Mouse (Mus musculus): ENCODE measurements around the gene Zfp810. TPM values are rescaled to one million over a fixed set of nuclear protein-coding genes. Genes with fewer than 3 reads are reported as not detected.

Gene Zfp810
- total and polyA plus RNA-seq, 2 experiments from 2014 or later, result 24.2 to 41.4 TPM

DNA sequence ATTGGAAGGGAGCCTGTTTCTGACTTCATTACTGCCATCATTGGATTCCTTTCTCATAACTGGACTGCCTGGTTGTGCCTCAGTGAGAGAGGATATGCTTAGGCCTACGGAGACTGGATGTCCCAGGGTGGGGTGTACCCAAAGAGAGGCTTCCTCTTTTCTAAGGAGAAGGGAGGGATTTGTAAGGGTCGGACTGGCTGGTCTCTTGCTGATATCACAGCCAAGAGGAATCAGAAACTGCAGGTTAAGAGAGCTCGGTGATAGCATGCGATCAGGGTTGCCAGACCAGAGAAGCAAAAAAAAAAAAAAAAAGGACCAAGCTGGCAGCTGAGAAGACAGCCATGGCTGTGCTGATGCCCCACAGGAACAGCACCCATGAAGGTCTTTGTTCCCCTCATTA lies 50.9 kb downstream of the Zfp810 start:
- peaks cover 14% of the 10 kb centered on the region for H3K36me3 ChIP-seq (ENCODE audit: insufficient read depth, low read length)
- no peak overlapping the region for H3K9ac ChIP-seq (replicated peaks; ENCODE audit: low read length)
- DNase-seq (ENCODE audit: low spot score) (no peak), ATAC-seq (no peak)
- no peaks in the 10 kb centered on the region for H3K27me3 ChIP-seq (ENCODE audit: insufficient read depth, low read length)
- H3K9me3 ChIP-seq (ENCODE audit: low read length), result peaks cover 4% of the 10 kb centered on the region; the same call in 1 of the 2 replicates
- H3K4me3 ChIP-seq (ENCODE audit: low read length), result no peak overlapping the region
- H3K27ac ChIP-seq, result no peak overlapping the region
- no peak for TF ChIP-seq CTCF (IDR thresholded peaks at IDR 0.05; ENCODE audit: low read depth)
- H3K4me1 ChIP-seq (ENCODE audit: insufficient read depth, low read length), result no peaks in the 10 kb centered on the region
- H3K4me2 ChIP-seq (ENCODE audit: low read depth, low read length), result no peak overlapping the region
- 93% methylated on average over 4 of the region's 4 CpGs for WGBS

DNA sequence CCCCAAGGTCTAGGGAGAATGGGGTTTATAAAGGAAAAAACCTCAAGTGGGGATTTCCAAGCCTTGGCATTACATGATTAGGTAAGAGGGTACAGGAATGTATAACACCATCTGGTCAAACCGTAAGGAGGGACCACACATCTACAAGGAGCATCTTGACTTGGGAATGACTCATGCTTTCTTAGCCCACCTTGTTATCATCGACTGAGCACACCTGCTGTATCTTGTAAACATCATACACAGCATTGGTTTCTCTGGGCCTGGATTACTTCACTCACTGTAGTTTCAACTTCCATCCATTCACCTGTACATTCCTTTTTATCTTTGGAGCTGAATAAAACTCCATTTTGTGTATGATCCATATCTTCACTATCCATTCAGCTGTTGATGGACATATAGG lies 63.2 kb downstream of the Zfp810 start:
- peaks cover 31% of the 10 kb centered on the region for H3K36me3 ChIP-seq (ENCODE audit: insufficient read depth, low read length)
- H3K27me3 ChIP-seq (ENCODE audit: insufficient read depth, low read length), result no peaks in the 10 kb centered on the region
- 87% methylated on average over 2 of the region's 2 CpGs for WGBS
- no peak for TF ChIP-seq CTCF (IDR thresholded peaks at IDR 0.05; ENCODE audit: low read depth)
- H3K4me3 ChIP-seq (ENCODE audit: low read length), result no peak overlapping the region
- ATAC-seq, result no peak
- no peak overlapping the region for H3K27ac ChIP-seq
- H3K4me1 ChIP-seq (ENCODE audit: insufficient read depth, low read length), result no peaks in the 10 kb centered on the region
- peaks cover 22% of the 10 kb centered on the region; the same call in 1 of the 2 replicates for H3K9me3 ChIP-seq (ENCODE audit: low read length)
- no peak overlapping the region for H3K9ac ChIP-seq (replicated peaks; ENCODE audit: low read length)
- DNase-seq (ENCODE audit: low spot score), result no peak
- no peak overlapping the region for H3K4me2 ChIP-seq (ENCODE audit: low read depth, low read length)

DNA sequence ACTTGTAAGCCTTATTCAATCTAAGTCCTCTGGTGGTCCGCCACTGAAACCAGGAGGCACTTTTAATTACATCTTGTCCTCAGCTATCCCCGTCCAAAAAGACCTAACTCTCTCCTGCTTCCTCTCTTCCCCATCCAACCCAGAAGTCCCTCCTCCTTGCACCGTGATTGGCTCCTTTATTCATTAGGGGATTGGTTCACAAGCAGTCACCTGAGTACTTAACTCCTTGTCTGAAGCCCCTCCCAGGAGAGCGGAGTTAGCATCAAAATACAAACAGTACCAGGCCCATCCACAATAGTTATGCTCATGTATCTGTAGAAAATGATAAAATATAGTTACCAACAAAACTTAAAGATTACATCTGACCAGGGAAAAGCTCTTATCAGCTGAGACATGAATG lies 67.4 kb downstream of the Zfp810 start:
- Histone ChIP-seq H3K27me3 (ENCODE audit: insufficient read depth, low read length) (no peaks in the 10 kb centered on the region), H3K36me3 (ENCODE audit: insufficient read depth, low read length) (peaks cover 36% of the 10 kb centered on the region), H3K9ac (replicated peaks; ENCODE audit: low read length) (no peak overlapping the region), H3K9me3 (ENCODE audit: low read length) (0 out of 2 replicates have a peak, but pooled peaks cover 14% of the 10 kb centered on the region), H3K4me1 (ENCODE audit: insufficient read depth, low read length) (no peaks in the 10 kb centered on the region), H3K4me2 (ENCODE audit: low read depth, low read length) (no peak overlapping the region), H3K4me3 (ENCODE audit: low read length) (no peak overlapping the region), H3K27ac (no peak overlapping the region)
- ATAC-seq (no peak), DNase-seq (ENCODE audit: low spot score) (no peak)
- 91% methylated on average over 4 of the region's 4 CpGs for WGBS
- TF ChIP-seq CTCF (IDR thresholded peaks at IDR 0.05; ENCODE audit: low read depth), result no peak

DNA sequence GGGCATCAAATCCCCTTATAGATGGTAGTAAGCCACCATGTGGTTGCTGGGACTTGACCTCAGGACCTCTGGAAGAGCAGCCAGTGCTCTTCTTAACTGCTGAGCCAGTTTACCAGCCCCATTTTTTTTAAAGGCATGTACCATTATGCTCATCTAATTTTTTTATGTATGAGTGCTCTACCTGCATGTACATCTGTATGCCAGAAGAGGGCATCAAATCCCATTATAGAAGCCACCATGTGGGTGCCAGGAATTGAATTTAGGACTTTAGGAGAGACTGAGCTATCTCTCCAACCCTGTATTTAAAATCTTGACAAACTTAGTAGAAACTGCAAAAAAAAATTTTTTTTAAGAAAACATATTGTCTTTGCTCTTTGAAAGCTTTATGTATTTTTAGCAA lies 76.9 kb downstream of the Zfp810 start:
- H3K4me1 ChIP-seq (ENCODE audit: insufficient read depth, low read length), result no peaks in the 10 kb centered on the region
- H3K36me3 ChIP-seq (ENCODE audit: insufficient read depth, low read length), result no peaks in the 10 kb centered on the region
- TF ChIP-seq CTCF (IDR thresholded peaks at IDR 0.05; ENCODE audit: low read depth), result peak; percentile 40
- H3K27me3 ChIP-seq (ENCODE audit: insufficient read depth, low read length), result no peaks in the 10 kb centered on the region
- no peak overlapping the region for H3K4me2 ChIP-seq (ENCODE audit: low read depth, low read length)
- no peak overlapping the region for H3K4me3 ChIP-seq (ENCODE audit: low read length)
- no peaks in the 10 kb centered on the region for H3K9me3 ChIP-seq (ENCODE audit: low read length)
- no peak overlapping the region for H3K9ac ChIP-seq (replicated peaks; ENCODE audit: low read length)
- H3K27ac ChIP-seq, result no peak overlapping the region
- DNase-seq (ENCODE audit: low spot score) (peak; percentile 12), ATAC-seq (no peak)

DNA sequence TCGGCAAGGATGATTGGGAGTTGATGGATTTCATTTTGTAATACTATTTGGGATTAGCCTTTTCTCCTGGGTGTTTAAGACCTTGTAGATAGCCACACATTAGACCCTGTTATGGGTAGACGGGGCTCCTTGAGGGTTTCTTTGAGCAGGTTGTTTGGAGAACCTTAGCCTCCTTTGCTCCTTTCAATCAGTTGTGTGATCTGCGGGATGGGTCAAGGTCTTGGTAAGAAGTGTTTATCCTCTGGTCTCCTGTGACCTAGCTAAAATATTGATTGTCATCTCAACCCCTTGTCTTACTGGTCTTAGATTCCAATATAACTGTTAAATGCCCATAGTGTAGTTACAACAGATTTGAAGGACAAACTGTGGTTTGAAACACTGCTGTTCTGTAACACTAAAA lies 77.4 kb downstream of the Zfp810 start:
- no peaks in the 10 kb centered on the region for H3K27me3 ChIP-seq (ENCODE audit: insufficient read depth, low read length)
- DNase-seq (ENCODE audit: low spot score), result no peak

DNA sequence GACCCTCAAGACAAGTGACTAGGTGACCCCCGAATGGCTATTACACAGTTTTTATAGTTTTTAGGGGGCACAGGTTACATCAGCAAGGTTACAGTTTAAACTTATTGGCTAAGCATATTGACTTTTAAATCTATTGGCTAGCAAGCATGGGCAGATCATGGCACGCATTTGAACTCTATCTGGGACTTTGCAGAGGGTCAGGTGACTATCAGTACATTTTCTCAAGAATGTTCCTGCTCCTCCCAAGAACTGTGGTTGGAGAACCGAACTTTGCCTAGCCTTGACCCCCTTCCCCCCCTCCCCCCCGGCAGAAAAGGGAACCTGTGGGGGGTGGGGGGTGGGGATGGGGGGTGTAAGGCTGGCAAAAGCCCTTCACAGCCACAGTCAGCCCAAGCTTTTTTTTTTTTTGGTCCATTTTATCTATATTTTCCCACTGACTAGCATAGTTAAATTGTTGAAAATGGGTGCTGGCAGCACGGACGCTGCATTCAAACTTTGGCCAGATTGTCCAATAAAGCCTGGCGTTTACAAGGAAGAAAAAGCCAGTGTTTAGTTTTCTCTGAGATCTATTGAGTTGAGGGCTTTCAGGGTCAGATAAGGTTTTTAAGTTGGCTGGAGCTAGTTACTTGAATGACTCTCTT lies 77.9 kb downstream of the Zfp810 start:
- Histone ChIP-seq H3K4me1 (ENCODE audit: insufficient read depth, low read length) (no peaks in the 10 kb centered on the region), H3K4me3 (ENCODE audit: low read length) (no peak overlapping the region), H3K9ac (replicated peaks; ENCODE audit: low read length) (no peak overlapping the region), H3K27me3 (ENCODE audit: insufficient read depth, low read length) (no peaks in the 10 kb centered on the region), H3K36me3 (ENCODE audit: insufficient read depth, low read length) (no peaks in the 10 kb centered on the region), H3K4me2 (ENCODE audit: low read depth, low read length) (no peak overlapping the region), H3K27ac (no peak overlapping the region), H3K9me3 (ENCODE audit: low read length) (no peaks in the 10 kb centered on the region)
- no peak for DNase-seq (ENCODE audit: low spot score)
- WGBS, result 92% methylated on average over 7 of the region's 7 CpGs
- TF ChIP-seq CTCF (IDR thresholded peaks at IDR 0.05; ENCODE audit: low read depth), result no peak
- no peak for ATAC-seq

More for the DNA sequence above, 77.4 kb downstream of the Zfp810 start:
- Histone ChIP-seq H3K4me3 (ENCODE audit: low read length) (no peak overlapping the region), H3K36me3 (ENCODE audit: insufficient read depth, low read length) (no peaks in the 10 kb centered on the region), H3K27ac (no peak overlapping the region), H3K9ac (replicated peaks; ENCODE audit: low read length) (no peak overlapping the region), H3K9me3 (ENCODE audit: low read length) (no peaks in the 10 kb centered on the region), H3K4me1 (ENCODE audit: insufficient read depth, low read length) (no peaks in the 10 kb centered on the region), H3K4me2 (ENCODE audit: low read depth, low read length) (no peak overlapping the region)
- no peak for ATAC-seq
- no peak for TF ChIP-seq CTCF (IDR thresholded peaks at IDR 0.05; ENCODE audit: low read depth)
- WGBS, result 93% methylated on average over 3 of the region's 3 CpGs

DNA sequence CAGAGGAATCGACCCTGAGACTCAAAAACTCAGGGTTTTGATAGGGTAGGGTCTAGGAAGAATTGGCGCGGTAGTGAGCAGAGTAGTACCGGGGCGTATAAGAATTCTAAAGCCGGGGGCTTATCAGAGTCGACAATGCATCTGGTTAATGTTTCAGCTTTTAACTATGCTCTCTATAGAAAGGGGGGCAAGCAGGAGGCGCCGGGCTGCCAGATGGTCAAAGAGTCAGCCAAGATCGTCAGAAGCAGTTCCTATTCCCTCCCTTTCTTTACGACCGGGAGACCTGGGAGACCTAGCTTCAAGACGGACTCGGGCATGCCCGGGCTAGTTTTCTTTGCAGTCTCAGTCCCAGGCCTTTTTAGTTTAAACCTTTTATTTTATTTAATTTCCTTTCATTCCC lies 80.6 kb downstream of the Zfp810 start:
- Histone ChIP-seq H3K4me1 (ENCODE audit: insufficient read depth, low read length) (no peaks in the 10 kb centered on the region), H3K4me3 (ENCODE audit: low read length) (no peak overlapping the region), H3K9ac (replicated peaks; ENCODE audit: low read length) (no peak overlapping the region), H3K36me3 (ENCODE audit: insufficient read depth, low read length) (no peaks in the 10 kb centered on the region), H3K4me2 (ENCODE audit: low read depth, low read length) (no peak overlapping the region), H3K27me3 (ENCODE audit: insufficient read depth, low read length) (no peaks in the 10 kb centered on the region), H3K27ac (no peak overlapping the region), H3K9me3 (ENCODE audit: low read length) (no peaks in the 10 kb centered on the region)
- ATAC-seq (no peak), DNase-seq (ENCODE audit: low spot score) (no peak)
- no peak for TF ChIP-seq CTCF (IDR thresholded peaks at IDR 0.05; ENCODE audit: low read depth)
- 71% methylated on average over 15 of the region's 15 CpGs for WGBS

Other genes starting within 250 kb of the Zfp810 start
- not detected in 2 replicates for gene Gm49318, start 236.4 kb downstream of the Zfp810 start, total RNA-seq (2014; rRNA removed)
- not detected in 2 replicates for gene Gm49318, start 236.4 kb downstream of the Zfp810 start, polyA plus RNA-seq (2015; fragmentation: Nextera tagmentation; extraction: Ambion mirVana)
- gene Zfp653, start 236.3 kb downstream of the Zfp810 start, total RNA-seq (2014; rRNA removed), result 28.8 and 30.0 TPM in 2 replicates
- gene Zfp653, start 236.3 kb downstream of the Zfp810 start, polyA plus RNA-seq (2015; fragmentation: Nextera tagmentation; extraction: Ambion mirVana), result 12.8 and 13.2 TPM in 2 replicates
- gene Ecsit, start 222.2 kb downstream of the Zfp810 start, total RNA-seq (2014; rRNA removed), result 59.9 and 68.8 TPM in 2 replicates
- 51.0 and 56.0 TPM in 2 replicates for gene Ecsit, start 222.2 kb downstream of the Zfp810 start, polyA plus RNA-seq (2015; fragmentation: Nextera tagmentation; extraction: Ambion mirVana)
- gene Cnn1, start 208.4 kb downstream of the Zfp810 start, total RNA-seq (2014; rRNA removed), result 0.40 and 0.52 TPM in 2 replicates
- 0.66 and 1.1 TPM in 2 replicates for gene Cnn1, start 208.4 kb downstream of the Zfp810 start, polyA plus RNA-seq (2015; fragmentation: Nextera tagmentation; extraction: Ambion mirVana)
- gene Elof1, start 190.5 kb downstream of the Zfp810 start, total RNA-seq (2014; rRNA removed), result 142 and 165 TPM in 2 replicates
- gene Elof1, start 190.5 kb downstream of the Zfp810 start, polyA plus RNA-seq (2015; fragmentation: Nextera tagmentation; extraction: Ambion mirVana), result 171 and 178 TPM in 2 replicates
- 0.18 and 1.8 TPM in 2 replicates for gene Acp5, start 171.9 kb downstream of the Zfp810 start, total RNA-seq (2014; rRNA removed)
- 0.63 and 1.2 TPM in 2 replicates for gene Acp5, start 171.9 kb downstream of the Zfp810 start, polyA plus RNA-seq (2015; fragmentation: Nextera tagmentation; extraction: Ambion mirVana)
- 20.5 and 37.1 TPM in 2 replicates for gene Pigyl, start 150.8 kb downstream of the Zfp810 start, total RNA-seq (2014; rRNA removed)
- gene Pigyl, start 150.8 kb downstream of the Zfp810 start, polyA plus RNA-seq (2015; fragmentation: Nextera tagmentation; extraction: Ambion mirVana), result 109 and 111 TPM in 2 replicates
- 0.26 TPM in 1 of 2 replicates, not detected in the other for gene Zfp872, start 119.6 kb downstream of the Zfp810 start, total RNA-seq (2014; rRNA removed)
- gene Zfp872, start 119.6 kb downstream of the Zfp810 start, polyA plus RNA-seq (2015; fragmentation: Nextera tagmentation; extraction: Ambion mirVana), result 0.24 and 0.33 TPM in 2 replicates
- 5.3 and 6.4 TPM in 2 replicates for gene Zfp809, start 81.9 kb downstream of the Zfp810 start, total RNA-seq (2014; rRNA removed)
- 6.1 and 8.4 TPM in 2 replicates for gene Zfp809, start 81.9 kb downstream of the Zfp810 start, polyA plus RNA-seq (2015; fragmentation: Nextera tagmentation; extraction: Ambion mirVana)
- 3.0 and 5.5 TPM in 2 replicates for gene Zfp599, start 47.8 kb downstream of the Zfp810 start, total RNA-seq (2014; rRNA removed)
- gene Zfp599, start 47.8 kb downstream of the Zfp810 start, polyA plus RNA-seq (2015; fragmentation: Nextera tagmentation; extraction: Ambion mirVana), result 4.8 and 5.2 TPM in 2 replicates
- gene Anln, start 81.5 kb upstream of the Zfp810 start, total RNA-seq (2014; rRNA removed), result 6.3 and 6.8 TPM in 2 replicates
- 2.7 and 3.3 TPM in 2 replicates for gene Anln, start 81.5 kb upstream of the Zfp810 start, polyA plus RNA-seq (2015; fragmentation: Nextera tagmentation; extraction: Ambion mirVana)
- 13.8 and 15.5 TPM in 2 replicates for gene 9530077C05Rik, start 103.9 kb upstream of the Zfp810 start, total RNA-seq (2014; rRNA removed)
- gene 9530077C05Rik, start 103.9 kb upstream of the Zfp810 start, polyA plus RNA-seq (2015; fragmentation: Nextera tagmentation; extraction: Ambion mirVana), result 15.0 and 16.8 TPM in 2 replicates
- not detected in 2 replicates for gene Gm17545, start 146.6 kb upstream of the Zfp810 start, total RNA-seq (2014; rRNA removed)
- gene Gm17545, start 146.6 kb upstream of the Zfp810 start, polyA plus RNA-seq (2015; fragmentation: Nextera tagmentation; extraction: Ambion mirVana), result not detected in 2 replicates
- gene Rp9, start 162.1 kb upstream of the Zfp810 start, total RNA-seq (2014; rRNA removed), result 63.2 and 72.3 TPM in 2 replicates
- gene Rp9, start 162.1 kb upstream of the Zfp810 start, polyA plus RNA-seq (2015; fragmentation: Nextera tagmentation; extraction: Ambion mirVana), result 75.1 and 81.4 TPM in 2 replicates
- gene Bbs9, start 168.1 kb upstream of the Zfp810 start, total RNA-seq (2014; rRNA removed), result 27.0 and 27.5 TPM in 2 replicates
- 14.0 and 15.2 TPM in 2 replicates for gene Bbs9, start 168.1 kb upstream of the Zfp810 start, polyA plus RNA-seq (2015; fragmentation: Nextera tagmentation; extraction: Ambion mirVana)

Measured in hindbrain, postnatal 0 days (tissue).